Comparison of ENCODE assay signal across 8 mouse cellular contexts in the genomic region with DNA sequence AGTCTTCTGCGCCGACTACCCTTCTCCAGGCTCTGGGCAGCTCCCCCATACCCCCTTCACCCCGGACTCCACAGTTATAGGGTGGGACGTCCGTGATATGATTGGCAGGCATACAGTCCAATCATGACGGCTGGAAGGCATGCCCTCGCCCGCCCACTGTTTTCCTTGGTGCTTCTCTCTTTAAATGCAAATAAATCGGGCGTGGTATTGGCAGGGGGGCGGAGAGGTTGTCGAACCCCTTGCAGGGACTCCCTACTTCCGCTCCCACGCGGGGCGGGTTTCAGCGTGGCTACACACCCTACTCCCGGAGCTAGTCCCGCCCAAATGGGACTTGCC. TPM values are rescaled to one million over a fixed set of nuclear protein-coding genes. Genes with fewer than 3 reads are reported as not detected.
A peak's percentile ranks its signal among the peaks of the same experiment; 100 is the strongest.
DNase-seq lines count a peak whose midpoint lies in the region; ATAC-seq and TF ChIP-seq lines count a peak whose summit lies in the region.

A gene (minus strand): TSS at position 97 of the 336 bp plus-strand sequence.

- H3K4me1 ChIP-seq in cortical plate, adult 2 months (ENCODE audit: control insufficient read depth, insufficient read depth, low read length) = no peaks in the 10 kb centered on the region

- TF ChIP-seq CTCF in cortical plate, adult 2 months (IDR thresholded peaks at IDR 0.05; ENCODE audit: extremely low read depth, insufficient read depth, low read length) = no peak

- H3K4me3 ChIP-seq in cortical plate, adult 2 months (ENCODE audit: insufficient read depth, low read length) = peak within 1 kb of the TSS; percentile 97

- TF ChIP-seq POLR2A in cortical plate, adult 2 months (IDR thresholded peaks at IDR 0.05; ENCODE audit: extremely low read depth, insufficient read depth, low read length) = 0 out of 2 replicates have a peak, but pooled peaks have one; percentile 57

- ATAC-seq in activated CD4-positive, CD25-positive, alpha-beta regulatory T cell, adult 4 months = peak; percentile 94
- peak; percentile 93 for ATAC-seq in inflammation-experienced regulatory T-cells, adult 6 months
- ATAC-seq in megakaryocyte-erythroid progenitor cell, adult 5-6 weeks (replicated peaks; ENCODE audit: low FRiP score, low TSS enrichment, poor library complexity, severe bottlenecking) = peak; percentile 95

- DNase-seq in gastrocnemius, postnatal 10 days = peak; percentile 75
- peak; percentile 86 to 89 for DNase-seq in left cerebral cortex, postnatal 10 days (ENCODE audit: extremely low spot score in 1 of 2, low spot score in 2 of 2)
- DNase-seq in right cerebral cortex, postnatal 25 days = peak; percentile 86
- DNase-seq in urinary bladder, postnatal 4 days (ENCODE audit: low spot score in 2 of 2) = peak; percentile 86

- intact Hi-C loops in left cerebral cortex, postnatal 10 days (cut with DNase I) = no loop called here

- H3K27ac ChIP-seq in cortical plate, adult 2 months (ENCODE audit: insufficient read depth, low read length) = no peak within 1 kb of the TSS

RNA-seq across cellular contexts. Expression of the gene that starts here (rescaled TPM):
- polyA plus RNA-seq in activated CD4-positive, CD25-positive, alpha-beta regulatory T cell, adult 4 months (2017; shearing (Covaris generic)) = 1 to 10 TPM; 4.1 to 5.4 TPM
- 3.0 and 3.2 TPM in 2 replicates for polyA plus RNA-seq in cortical plate, adult 2 months (2012; rRNA removed)
- total RNA-seq in gastrocnemius, postnatal 10 days (2021) = 10 to 100 TPM in 1 of 2 experiments, 1 to 10 TPM in 1; 9.9 to 12.2 TPM
- polyA plus RNA-seq in inflammation-experienced regulatory T-cells, adult 6 months (2017; shearing (Covaris generic)) = 1 to 10 TPM; 2.4 to 6.7 (median 6.3) TPM
- 10 to 100 TPM; 14.8 to 16.6 TPM for total RNA-seq in left cerebral cortex, postnatal 10 days (2021)
- 9.5 and 9.6 TPM in 2 replicates for total RNA-seq in megakaryocyte-erythroid progenitor cell, adult 5-6 weeks (2014; fragmentation: Nextera tagmentation)
- total RNA-seq in megakaryocyte-erythroid progenitor cell, adult 5-6 weeks (2017) = 6.2 and 10.1 TPM in 2 replicates
